Mouse (Mus musculus): Measurements from ENCODE around the gene Coq8b.
"Not testable (repeated sequence)": the region's sequence is repeated elsewhere in the genome, so short reads cannot be mapped to it uniquely, and the experiment has no call there.

Coq8b gene

DNA sequence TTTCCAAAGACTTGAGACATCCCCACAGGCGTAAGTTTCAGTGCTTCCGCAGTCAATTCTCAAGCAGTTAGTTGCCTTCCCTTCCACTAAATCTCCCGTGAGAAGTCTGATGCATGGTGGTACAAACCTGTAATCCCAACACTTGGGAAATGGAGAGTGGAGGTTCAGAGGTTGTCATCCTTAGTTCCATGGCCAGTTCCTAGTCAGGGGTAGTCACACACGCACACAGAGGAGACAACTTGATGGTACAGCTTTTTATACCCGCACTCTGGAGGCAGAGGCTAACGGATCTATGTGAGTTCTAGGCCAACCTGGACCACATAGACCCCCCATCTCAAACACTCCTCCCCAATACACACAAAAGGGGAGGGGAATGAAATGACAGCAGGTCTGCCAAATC is 4.0 kb upstream of the Coq8b start:
- DNase-seq (ENCODE audit: low spot score) = no peak

DNA sequence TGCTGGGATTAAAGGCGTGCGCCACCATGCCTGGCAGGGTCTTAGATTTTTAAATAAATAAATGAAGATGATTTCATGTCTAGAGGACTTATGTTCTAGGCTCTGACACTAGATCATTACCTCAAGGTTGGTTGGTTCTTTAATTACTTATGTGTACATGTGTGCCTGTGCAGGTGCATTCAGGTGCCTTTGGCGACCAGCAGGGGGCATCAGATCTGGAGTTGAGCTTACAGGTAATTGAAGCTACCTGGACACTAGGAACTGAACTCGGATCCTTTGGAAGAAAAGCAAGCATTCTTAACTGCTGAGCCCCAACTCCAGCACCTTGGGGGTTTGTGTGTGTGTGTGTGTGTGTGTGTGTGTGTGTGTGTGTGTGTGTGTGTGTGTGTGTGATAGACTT is 2.0 kb upstream of the Coq8b start:
- no peak for DNase-seq (ENCODE audit: low spot score)

DNA sequence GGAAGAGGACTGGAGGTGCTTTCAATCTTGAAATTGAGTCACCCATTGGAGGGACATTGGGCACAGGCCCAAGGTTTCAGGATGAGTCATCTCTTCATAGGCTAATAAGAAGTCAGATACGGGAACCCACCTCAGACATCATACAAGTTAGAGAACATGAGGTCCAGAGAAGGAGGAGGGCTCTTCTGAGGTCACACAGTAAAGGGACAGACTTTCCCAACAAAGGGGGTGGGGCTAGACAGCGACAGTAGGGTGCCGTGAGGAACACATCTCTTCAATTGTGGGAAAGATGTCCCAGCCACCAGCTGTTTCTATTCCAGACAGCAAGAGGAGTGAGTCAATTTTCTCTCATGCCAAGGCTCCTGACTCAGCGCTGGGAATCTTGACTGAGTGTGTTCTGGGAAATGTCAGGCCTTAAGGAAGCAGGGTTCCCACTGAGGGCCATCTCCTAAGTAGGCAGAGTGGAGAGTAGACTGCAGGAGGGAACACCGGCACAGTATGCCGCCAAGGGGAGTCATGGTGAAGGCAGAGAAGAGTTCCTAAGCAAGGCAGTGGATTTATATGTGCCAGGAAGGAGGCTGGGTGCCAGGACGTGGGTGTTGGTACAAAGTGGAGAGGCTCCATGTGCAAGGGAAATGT is 1.0 kb upstream of the Coq8b start:
- peak; percentile 35 for DNase-seq (ENCODE audit: low spot score)

DNA sequence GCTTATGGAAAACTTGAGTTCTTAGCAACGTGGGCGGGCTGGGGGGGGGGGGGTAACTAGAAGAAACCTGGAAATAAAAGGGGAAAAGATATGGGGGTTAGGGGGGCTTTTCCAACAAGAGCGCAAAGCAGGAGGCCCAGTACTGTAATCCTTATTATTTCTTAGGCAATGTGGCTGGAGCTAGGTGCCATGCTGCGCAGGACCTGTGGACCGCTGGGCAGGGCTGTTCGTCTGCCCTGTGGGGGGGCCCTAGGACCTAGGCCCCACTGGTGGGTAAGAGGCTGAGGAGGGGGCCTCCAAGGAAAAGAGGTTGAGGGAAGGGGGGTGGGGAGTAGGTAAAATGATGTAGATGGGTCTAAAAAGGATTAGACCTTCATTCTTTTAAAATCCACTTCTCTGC is 477 bp downstream of the Coq8b start:
- no peak for DNase-seq (ENCODE audit: low spot score)

DNA sequence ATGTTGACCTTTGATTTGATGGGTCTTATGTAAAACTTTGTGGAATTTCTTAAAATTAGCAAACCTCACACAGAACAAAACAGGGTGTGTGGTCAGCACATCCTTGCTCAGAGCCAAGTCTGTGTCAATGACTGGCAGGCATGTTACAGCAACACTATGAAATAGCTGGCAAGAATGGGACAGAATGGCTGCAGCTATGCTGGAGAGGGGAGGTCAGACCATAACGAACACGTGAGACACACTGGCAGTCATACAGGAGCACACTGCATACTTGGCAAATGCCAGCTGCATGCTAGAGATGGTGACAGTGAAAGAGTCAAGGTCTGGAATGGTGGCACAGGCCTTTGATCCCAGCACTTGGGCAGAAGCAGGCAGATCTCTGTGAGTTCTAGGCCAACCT is 2.9 kb downstream of the Coq8b start:
- DNase-seq (ENCODE audit: low spot score) = no peak

DNA sequence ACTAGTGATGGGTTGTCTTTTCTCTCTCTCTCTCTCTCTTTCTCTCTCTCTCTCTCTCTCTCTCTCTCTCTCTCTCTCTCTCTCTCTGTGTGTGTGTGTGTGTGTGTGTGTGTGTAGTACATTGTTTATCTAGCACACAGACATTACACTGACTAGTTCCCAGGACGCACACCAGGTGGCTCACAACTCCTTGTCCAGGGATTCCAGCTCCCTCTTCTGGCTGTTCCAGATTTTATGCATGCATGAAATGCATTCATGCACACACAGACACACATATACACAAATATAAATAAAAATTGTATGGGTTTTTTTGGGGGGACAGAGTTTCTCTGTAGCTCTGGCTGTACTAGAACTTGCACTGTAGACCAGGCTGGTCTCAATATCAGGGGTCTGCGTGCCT is 4.7 kb downstream of the Coq8b start:
- no peak for DNase-seq (ENCODE audit: low spot score)

DNA sequence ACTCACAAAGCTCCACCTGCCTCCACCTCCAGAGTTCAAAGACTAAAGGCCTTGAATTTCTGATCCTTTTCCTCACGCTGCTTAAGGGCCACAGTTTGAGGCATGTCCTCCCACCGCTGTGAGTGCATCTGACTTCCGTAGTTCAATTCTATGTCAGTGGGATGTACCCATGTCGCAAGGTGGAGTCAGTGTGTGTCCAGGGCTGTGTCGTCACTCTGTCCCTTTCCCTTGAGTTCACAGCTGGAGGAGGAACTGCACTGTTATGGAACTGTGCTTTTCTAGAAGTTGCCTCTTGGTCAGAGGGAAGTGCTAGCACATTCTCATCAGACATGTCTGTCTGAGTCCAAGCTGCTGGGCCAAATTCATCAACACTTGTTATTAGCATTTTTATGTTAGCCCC is 5.7 kb downstream of the Coq8b start:
- no peak for DNase-seq (ENCODE audit: low spot score)

DNA sequence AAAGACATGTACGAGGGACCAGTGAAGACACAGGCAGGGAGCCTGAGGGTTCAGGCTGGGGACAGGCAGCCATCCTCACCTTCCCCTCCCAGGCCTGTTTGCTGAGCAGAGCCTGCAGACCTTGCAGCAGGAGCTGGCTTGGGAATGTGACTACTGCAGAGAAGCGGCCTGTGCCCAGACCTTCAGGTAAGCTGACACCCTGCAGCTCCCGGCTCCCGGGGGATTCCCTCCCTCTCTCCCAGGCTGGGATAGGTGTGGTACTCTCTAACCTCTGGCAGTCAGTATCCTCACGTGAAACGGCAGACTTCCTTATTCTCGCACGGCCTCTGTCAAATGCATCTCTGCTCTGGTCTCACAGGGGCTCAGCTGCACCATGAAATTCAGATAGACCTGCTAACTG is 10.4 kb downstream of the Coq8b start:
- DNase-seq (ENCODE audit: low spot score) = no peak

DNA sequence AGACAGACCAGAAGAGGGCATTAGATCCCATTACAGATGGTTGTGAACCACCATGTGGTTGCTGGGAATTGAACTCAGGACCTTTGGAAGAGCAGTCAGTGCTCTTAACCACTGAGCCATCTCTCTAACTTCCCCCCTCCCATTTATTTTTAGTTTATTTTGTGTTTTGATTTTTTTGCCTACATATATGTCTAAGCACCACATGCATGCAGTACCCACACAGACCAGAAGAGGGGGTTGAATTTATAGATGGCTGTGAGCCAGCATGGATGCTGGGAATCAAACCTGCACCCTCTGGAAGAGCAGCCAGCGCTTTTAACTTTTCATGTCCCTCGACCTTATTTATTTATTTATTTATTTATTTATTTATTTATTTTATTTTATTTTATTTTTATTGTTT is 11.3 kb downstream of the Coq8b start:
- DNase-seq (ENCODE audit: low spot score) = not testable (repeated sequence)

DNA sequence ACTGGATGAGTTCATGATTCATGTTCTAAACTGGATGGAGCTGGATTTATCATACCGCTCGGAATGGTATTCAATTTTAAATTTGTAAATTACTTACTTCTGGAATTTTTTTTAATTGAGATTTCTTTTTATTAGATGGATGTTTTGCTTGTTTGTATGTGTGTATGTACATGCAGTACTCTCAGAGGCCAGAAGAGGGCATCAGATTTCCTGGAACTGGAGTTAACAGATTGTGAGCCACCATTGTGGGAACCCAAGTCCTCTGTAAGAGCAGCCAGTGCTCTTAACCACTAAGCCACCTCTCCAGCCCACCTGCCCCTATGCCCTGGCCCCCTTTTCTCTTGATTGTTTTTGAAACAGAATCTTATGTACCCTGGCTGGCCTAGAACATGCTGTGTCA is 16.3 kb downstream of the Coq8b start:
- DNase-seq (ENCODE audit: low spot score) = no peak

DNA sequence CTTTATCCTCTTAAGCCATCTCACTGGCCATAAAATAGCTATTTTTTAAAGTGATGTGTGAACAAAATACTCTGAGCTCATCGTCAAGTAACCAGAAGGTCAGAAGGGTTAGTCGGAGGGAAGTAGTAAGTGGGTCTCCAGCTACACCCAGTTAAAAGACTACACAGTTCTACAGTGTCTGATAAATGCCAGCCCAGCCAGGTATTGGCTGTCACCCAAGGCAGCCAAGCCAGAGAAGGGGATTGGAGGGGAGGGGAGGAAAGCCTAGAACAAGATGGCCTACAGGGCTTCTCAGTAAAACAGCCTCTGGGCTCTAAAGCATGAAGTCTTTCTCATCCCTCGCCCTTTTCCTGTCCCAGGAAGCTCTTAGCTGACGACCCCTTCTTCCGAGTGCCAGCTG is 17.1 kb downstream of the Coq8b start:
- no peak for DNase-seq (ENCODE audit: low spot score)

DNA sequence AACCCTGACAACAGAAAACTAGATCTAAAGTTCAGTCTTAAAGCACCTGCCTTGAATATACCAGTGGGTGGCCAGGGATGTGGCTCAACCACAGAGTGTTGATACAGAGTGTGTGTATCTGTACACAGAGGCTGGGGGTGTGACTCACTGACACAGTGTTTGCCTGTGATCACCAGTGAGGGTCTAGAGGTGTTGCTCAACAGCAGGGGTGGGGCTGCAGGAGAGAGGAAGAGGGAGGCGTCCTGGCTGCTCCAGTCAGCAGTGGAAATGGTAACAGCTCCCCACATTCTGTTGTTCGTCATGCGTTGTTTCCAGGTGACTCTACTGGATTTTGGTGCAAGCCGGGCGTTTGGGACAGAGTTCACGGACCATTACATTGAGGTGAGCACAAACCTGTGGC is 19.1 kb downstream of the Coq8b start:
- no peak for DNase-seq (ENCODE audit: low spot score)

DNA sequence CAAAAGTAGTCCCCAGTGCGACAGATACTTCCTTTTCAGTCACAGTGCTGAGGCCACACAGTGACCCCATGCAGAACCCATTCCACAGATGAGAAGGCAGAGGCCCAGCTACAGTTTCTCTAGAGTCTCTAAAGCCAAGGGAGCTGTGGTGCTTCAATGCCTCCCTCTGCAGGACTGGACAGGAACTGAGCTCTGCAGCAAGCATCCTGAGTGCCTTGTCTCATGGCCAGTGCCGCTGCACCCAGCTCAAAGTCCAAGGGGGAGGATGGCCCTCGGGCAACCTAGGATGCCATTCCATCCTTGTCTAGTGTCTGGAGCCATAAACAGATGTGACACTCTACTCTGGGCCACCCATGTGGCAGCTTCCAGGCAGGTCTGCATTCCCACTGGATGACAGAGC is 22.9 kb downstream of the Coq8b start:
- no peak for DNase-seq (ENCODE audit: low spot score)

DNA sequence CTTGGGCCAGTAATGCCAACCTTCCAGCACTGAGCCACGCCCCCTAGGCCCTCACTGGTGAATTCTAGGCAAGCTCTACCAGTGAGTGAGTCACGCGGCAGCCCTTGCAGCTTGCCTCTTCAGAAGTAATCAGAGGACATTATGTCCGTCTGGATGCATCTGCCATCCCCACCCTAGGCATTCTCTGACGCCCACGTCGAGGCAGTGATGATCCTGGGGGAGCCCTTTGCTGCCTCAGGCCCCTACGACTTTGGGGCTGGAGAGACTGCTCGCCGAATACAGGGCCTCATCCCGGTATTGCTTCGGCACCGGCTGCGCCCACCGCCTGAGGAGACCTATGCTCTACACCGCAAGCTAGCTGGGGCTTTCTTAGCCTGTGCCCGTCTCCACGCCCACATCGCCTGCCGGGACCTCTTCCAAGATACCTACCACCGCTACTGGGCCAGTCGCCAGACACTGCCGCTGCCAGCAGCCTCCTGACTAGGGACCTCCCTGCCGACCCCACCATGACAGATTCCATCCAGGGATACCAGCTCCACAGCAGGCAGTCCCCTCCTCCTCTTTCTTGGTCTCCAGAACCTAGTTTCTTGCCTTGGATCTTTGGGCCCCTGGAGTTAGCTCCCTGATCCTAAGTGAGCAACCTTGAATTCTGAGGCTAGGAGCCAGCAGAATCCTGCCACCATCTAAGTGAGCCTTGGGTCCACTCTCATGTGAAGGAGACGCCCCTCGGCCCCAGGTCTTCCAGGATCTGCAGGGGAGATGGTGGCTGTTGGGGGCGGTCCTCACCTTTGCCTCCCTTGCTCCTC is 24.4 kb downstream of the Coq8b start:
- DNase-seq (ENCODE audit: low spot score) = peak; percentile 59

DNA sequence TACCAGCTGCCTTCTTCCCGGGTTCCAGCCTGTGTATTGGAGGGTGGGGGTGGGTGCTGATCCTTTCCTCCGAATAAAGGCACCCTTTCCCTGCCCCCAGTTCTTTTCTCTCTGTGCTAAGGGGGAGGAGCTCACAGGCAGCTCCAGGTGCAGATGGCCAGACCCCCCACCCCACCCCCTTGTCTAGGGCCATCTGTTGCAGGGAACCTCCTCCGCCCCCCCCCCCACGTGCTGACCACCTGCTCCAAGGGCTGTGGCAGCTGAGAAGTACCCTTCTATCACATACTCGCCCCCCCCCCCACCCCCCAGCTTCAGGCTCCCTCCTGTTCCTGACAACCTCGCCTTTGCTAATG is 25.0 kb downstream of the Coq8b start:
- DNase-seq (ENCODE audit: low spot score) = no peak

DNA sequence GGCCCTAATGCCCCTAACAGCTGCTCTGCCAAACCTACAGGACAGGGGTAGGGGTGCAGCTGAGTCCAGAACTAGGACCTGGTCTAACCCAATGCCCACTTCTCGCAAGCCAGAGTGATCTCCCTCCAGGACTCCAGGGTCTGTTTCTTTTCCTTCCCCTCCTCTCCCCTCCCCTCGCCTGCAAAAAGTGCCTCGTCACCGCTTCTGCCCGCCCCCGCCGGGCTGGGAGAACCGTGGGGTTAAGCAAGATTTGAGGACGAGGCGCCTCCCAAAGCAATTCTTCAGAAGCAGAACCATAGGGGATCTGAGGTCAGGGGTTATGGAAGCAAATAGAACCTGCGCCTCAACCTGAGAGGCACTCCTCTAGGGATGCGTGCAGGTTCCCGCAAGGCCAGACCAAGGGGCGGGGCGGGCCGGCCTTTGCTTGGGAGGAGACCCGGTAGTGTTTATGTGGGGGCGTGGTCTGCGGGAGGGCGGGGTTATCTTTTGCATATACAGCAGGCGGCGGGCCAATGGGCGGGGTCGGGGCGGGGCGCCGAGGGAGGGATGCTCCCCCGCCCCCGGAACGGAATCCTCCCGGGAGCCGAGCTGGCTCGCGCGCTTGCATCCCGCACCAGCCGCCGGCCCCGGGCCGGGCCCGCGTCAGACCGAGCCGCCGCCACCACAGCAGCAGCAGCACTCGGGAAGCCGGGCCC is 25.5 kb downstream of the Coq8b start, which contains the start of gene Numbl:
Numbl (plus strand) TSS at position 229 of the 695 bp plus-strand sequence.
- peak; percentile 90 for DNase-seq (ENCODE audit: low spot score)

DNA sequence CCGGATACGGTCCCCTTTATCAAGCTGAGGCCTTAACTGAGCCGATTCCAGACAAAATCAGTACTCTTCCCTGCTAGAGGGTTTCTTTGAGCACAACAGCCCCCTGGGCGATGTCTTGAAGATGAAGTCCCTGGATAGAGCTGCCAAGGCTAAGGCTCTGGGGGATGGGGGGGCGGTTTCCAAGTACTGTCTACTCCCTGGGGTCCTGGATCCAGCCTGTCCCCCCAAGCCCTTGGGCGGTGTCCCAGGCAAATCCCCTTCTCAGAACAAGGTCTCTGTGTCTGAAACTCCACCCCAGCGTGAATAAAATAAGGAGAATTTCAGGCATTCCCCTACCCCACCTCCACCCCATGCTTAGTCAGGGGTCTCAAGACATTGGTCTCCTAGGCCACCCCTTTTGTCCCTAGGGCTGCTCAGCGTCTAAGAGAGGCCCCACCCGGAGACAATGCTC is 26.5 kb downstream of the Coq8b start:
- DNase-seq (ENCODE audit: low spot score) = no peak

DNA sequence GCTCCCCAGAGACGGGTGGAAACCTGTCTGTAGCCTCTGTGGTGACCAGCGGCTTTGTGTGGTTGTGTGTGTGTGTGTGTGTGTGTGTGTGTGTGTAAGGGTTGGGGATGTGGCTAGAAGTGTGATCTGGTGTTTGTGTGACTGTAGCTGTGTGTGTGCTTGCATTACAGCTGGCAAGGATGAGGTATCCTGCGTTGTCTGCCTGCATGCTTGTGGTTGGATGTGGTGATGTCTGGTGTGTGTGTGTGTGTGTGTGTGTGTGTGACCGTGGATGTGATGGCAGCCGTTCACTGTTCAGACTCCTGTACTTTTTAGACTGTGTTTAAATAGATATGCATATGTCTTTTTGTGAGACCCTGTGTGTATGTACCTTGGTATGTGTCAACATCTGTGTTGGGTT is 26.9 kb downstream of the Coq8b start:
- no peak for DNase-seq (ENCODE audit: low spot score)

DNA sequence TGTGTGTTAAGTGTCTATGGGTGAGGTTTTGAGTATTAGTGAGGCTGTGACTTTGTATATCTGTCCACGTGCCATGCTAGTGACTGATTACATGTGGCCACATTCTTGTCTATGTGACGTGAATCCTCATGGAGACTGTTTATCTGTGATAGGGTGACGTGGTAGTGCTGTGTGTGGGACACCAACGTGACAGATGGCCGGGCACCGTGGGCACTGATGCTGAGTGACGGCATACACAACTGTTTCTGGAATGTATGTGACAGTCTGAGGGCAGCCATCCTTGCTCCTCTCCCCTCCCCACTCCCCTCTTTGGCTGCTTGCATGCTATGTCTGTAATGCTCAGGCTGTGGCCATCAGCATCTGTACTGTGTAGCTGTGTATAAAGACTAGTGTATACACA is 28.0 kb downstream of the Coq8b start:
- DNase-seq (ENCODE audit: low spot score) = no peak

DNA sequence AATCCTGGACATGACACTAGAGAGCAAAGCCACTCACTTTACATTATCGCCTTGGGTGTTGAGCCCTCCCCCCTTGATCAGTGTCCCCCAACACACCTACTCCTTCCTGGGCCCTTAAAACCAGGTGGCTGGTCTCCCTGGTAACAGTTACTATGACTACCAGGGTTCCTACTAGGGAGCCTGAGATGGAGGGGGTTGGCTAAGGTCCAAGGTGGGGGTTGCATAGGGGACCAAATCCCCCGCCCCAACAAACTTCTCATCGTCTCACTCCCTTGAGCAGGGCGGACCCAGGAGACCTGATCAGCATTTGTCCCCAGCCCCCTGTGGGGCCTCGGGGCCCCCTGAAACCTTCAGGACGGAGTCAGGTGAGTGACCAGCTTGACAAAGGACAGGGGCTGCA is 29.1 kb downstream of the Coq8b start:
- no peak for DNase-seq (ENCODE audit: low spot score)

DNA sequence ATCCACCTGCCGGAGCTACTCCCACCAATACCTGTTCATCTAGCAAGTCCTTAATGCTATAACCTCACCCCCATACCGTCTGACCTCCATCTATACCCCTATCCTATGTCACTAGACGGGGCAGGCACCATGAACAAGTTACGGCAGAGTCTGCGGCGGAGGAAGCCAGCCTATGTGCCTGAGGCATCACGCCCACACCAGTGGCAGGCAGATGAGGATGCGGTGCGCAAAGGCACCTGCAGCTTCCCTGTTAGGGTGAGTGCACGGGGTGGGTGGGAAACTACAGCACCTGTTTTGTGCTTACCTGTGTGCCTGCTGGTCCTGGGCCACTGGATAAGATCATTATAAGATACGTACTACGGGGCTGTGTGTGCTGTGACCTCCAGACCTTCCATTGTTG is 31.9 kb downstream of the Coq8b start:
- no peak for DNase-seq (ENCODE audit: low spot score)

DNA sequence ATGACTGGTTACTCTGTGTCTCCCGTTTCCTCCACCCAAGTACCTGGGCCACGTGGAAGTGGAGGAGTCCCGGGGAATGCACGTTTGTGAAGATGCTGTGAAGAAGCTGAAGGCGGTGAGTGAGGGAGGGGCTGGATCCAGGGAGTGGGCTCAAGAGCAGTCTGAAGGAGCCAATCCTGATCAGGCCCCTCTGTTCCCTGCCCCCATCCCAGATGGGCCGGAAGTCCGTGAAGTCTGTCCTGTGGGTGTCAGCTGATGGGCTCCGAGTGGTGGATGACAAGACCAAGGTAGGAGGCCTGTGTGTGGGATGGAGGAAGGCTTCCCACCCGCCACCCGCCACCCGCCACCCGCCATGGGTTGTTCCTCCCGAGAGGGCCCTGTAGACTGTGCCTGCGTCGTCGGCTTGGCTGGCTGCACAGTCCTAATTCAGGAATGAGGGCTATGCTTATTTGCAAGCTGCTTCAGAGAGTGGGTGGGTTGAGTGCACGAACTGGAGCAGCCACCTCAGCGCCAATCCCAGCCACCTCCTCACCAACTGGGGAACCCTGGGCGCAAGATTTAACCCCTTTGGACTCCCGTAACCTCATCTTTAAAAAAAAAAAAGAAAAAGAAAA is 33.8 kb downstream of the Coq8b start:
- no peak for DNase-seq (ENCODE audit: low spot score)

DNA sequence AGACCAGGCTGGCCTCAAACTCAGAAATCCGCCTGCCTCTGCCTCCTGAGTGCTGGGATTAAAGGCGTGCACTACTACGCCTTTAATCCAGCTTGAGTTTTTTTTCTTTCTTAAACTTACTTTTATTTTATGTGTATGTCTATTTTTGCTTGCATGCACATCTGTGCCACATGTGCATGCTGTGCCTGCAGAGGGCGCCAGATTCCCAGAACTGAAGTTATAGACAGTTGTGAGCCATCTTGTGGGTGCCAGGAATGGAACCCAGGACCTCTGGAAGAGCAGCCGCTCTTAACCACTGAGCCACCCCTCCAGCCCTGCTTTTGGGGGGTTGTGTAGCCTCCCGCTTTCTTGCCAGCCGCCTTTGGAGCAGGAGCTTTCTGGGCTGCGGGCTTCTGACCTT is 38.6 kb downstream of the Coq8b start:
- DNase-seq (ENCODE audit: low spot score) = no peak
